Mouse (Mus musculus): Measurements from ENCODE around the gene Tmem63b.
A peak's percentile ranks its signal among the peaks of the same experiment; 100 is the strongest.

- no peak for TF ChIP-seq MAFK (IDR thresholded peaks at IDR 0.05; ENCODE audit: insufficient read depth, low read depth, low read length)
- TF ChIP-seq ZNF384 (IDR thresholded peaks at IDR 0.05; ENCODE audit: low read depth, low read length): no peak
- 0 out of 2 replicates have a peak, but pooled peaks have one; percentile 30 for TF ChIP-seq CHD2 (IDR thresholded peaks at IDR 0.05; ENCODE audit: low read depth, low read length)
These were observed 57.5 kb downstream of the Tmem63b start for GRCm38 (mm10) chr17:45628885-45629855.

All from ES-E14 (cell line).